Mouse (Mus musculus): ENCODE measurements around the gene S100a6. TPM values are rescaled to one million over a fixed set of nuclear protein-coding genes. Genes with fewer than 3 reads are reported as not detected.

Gene S100a6
- polyA plus RNA-seq, 1 experiment from 2014 or later: 28.5 TPM

- H3K9me3 ChIP-seq: 0 out of 2 replicates have a peak, but pooled peaks cover 3% of the 10 kb centered on the region
Observed at GRCm38 (mm10) chr3:90614611-90615251, 2.0 kb downstream of the S100a6 start.

GRCm38 (mm10) chr3:90615415-90615814 is 2.7 kb downstream of the S100a6 start:
- ATAC-seq (ENCODE audit: low FRiP score, low read depth): peak; percentile 35; the same call in 1 of the 2 replicates
- H3K36me3 ChIP-seq: no peaks in the 10 kb centered on the region

More at GRCm38 (mm10) chr3:90614611-90615251, 2.0 kb downstream of the S100a6 start:
- Histone ChIP-seq H3K27ac (replicated peaks) (no peak overlapping the region), H3K4me3 (no peak overlapping the region), H3K36me3 (no peaks in the 10 kb centered on the region), H3K4me1 (peaks cover 8% of the 10 kb centered on the region; the same call in 1 of the 2 replicates), H3K27me3 (peaks cover 20% of the 10 kb centered on the region), H3K4me2 (replicated peaks) (no peak overlapping the region), H3K9ac (replicated peaks) (no peak overlapping the region)
- 81% methylated on average over 11 of the region's 11 CpGs for WGBS
- ATAC-seq (ENCODE audit: low FRiP score, low read depth): no peak

GRCm38 (mm10) chr3:90615911-90616310 is 3.2 kb downstream of the S100a6 start:
- H3K36me3 ChIP-seq: no peaks in the 10 kb centered on the region
- no peak overlapping the region for H3K4me2 ChIP-seq (replicated peaks)
- H3K9me3 ChIP-seq: 0 out of 2 replicates have a peak, but pooled peaks cover 3% of the 10 kb centered on the region
- no peak overlapping the region for H3K27ac ChIP-seq (replicated peaks)
- WGBS: 81% methylated on average over 1 of the region's 1 CpGs
- peaks cover 8% of the 10 kb centered on the region; the same call in 1 of the 2 replicates for H3K4me1 ChIP-seq
- H3K27me3 ChIP-seq: peaks cover 20% of the 10 kb centered on the region
- ATAC-seq (ENCODE audit: low FRiP score, low read depth): no peak
- H3K4me3 ChIP-seq: no peak overlapping the region
- no peak overlapping the region for H3K9ac ChIP-seq (replicated peaks)

More at GRCm38 (mm10) chr3:90615415-90615814, 2.7 kb downstream of the S100a6 start:
- peaks cover 20% of the 10 kb centered on the region for H3K27me3 ChIP-seq
- WGBS: 8% methylated on average over 7 of the region's 7 CpGs
- no peak overlapping the region for H3K4me3 ChIP-seq
- H3K27ac ChIP-seq (replicated peaks): no peak overlapping the region
- H3K4me1 ChIP-seq: peaks cover 8% of the 10 kb centered on the region; the same call in 1 of the 2 replicates
- no peak overlapping the region for H3K9ac ChIP-seq (replicated peaks)
- no peak overlapping the region for H3K4me2 ChIP-seq (replicated peaks)
- 0 out of 2 replicates have a peak, but pooled peaks cover 3% of the 10 kb centered on the region for H3K9me3 ChIP-seq

DNA sequence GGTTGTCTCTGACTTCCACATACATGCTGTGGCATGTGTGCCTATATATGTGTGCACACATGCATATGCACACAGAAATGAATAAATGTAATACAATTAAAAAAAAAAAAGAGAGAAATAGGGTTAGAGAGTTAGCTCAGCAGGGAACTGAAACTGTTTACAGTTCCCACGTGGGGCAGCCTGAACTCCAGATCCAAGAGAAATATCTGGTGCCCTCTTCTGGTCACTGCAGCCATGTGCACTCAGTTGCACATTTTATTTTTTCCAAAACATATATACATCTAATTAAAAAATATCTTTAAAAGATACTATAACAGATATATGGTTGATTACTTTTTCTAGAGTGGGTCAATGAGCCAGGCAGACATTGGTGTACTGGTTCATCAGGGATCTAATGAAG is 4.9 kb downstream of the S100a6 start:
- H3K36me3 ChIP-seq: no peaks in the 10 kb centered on the region
- no peak for ATAC-seq (ENCODE audit: low FRiP score, low read depth)
- peaks cover 8% of the 10 kb centered on the region; the same call in 1 of the 2 replicates for H3K4me1 ChIP-seq
- H3K27ac ChIP-seq (replicated peaks): no peak overlapping the region
- 0 out of 2 replicates have a peak, but pooled peaks cover 3% of the 10 kb centered on the region for H3K9me3 ChIP-seq
- WGBS: 10% methylated on average over 1 of the region's 1 CpGs
- H3K27me3 ChIP-seq: peaks cover 20% of the 10 kb centered on the region
- no peak overlapping the region for H3K9ac ChIP-seq (replicated peaks)
- no peak overlapping the region for H3K4me2 ChIP-seq (replicated peaks)
- H3K4me3 ChIP-seq: no peak overlapping the region

DNA sequence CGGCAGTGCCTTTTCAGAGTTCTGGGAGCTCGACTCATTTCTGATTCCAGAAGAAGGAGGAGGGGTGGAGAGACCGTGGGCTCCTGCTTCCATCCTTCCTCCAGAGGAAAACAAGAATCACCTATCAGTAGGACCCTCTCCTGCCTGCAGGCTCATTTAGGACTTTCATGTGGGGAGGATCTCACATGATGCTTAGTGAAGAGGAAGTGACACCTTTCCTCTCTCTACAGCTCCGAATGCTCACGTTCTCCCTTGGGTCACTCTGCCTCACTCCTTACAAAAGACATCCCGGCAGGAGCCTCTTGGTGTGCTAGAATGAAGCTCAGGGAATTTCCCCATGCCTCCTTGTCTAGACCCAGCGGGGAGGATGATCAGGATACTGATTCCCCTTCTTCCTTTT is 8.9 kb downstream of the S100a6 start:
- no peak overlapping the region for H3K27ac ChIP-seq (replicated peaks)
- H3K9ac ChIP-seq (replicated peaks): no peak overlapping the region
- ATAC-seq (ENCODE audit: low FRiP score, low read depth): no peak
- H3K4me2 ChIP-seq (replicated peaks): no peak overlapping the region
- WGBS: 61% methylated on average over 7 of the region's 7 CpGs
- no peak overlapping the region for H3K4me3 ChIP-seq
- no peaks in the 10 kb centered on the region for H3K36me3 ChIP-seq
- H3K27me3 ChIP-seq: no peaks in the 10 kb centered on the region; the same call in 1 of the 2 replicates
- 0 out of 2 replicates have a peak, but pooled peaks cover 3% of the 10 kb centered on the region for H3K9me3 ChIP-seq
- peaks cover 14% of the 10 kb centered on the region for H3K4me1 ChIP-seq

DNA sequence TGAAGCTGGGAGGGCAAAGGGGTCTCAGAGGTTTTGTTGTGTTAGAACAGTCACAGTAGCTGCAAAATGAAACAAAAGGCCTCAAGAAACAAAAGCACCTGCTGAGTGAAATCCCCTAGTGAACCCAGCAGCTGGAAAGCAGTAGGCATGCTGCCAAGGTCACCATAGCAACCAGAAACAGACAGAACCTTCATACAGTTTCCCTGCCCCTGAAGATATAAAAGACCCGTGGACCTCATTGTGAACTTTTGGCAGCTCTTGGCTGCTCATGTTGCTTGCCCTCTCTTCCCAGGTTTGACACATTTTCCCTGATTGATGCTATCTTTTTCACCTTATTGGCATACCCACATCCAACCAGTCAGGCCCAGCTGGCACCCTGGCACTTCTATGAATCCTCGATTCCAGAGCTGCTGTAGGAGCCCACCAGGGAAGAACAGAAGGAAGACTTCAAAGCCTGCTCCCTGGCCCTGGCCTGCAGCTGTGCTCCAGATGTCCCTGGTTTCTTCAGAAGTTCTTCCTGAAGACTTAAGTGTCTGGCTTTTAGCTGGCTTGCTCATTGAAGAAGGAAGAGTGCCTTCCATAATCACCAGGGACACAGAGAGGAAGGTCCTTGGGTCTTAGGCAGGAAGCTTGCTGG is 10.9 kb downstream of the S100a6 start:
- H3K9me3 ChIP-seq: no peaks in the 10 kb centered on the region
- no peaks in the 10 kb centered on the region; the same call in 1 of the 2 replicates for H3K27me3 ChIP-seq
- no peaks in the 10 kb centered on the region for H3K36me3 ChIP-seq
- H3K4me2 ChIP-seq (replicated peaks): no peak overlapping the region
- WGBS: 11% methylated on average over 2 of the region's 2 CpGs
- peak overlapping the region; percentile 36; the same call in 1 of the 2 replicates for H3K27ac ChIP-seq (replicated peaks)
- peaks cover 14% of the 10 kb centered on the region for H3K4me1 ChIP-seq
- H3K4me3 ChIP-seq: no peak overlapping the region
- ATAC-seq (ENCODE audit: low FRiP score, low read depth): 0 out of 2 replicates have a peak, but pooled peaks have one; percentile 58
- no peak overlapping the region for H3K9ac ChIP-seq (replicated peaks)

GRCm38 (mm10) chr3:90625496-90625895 is 12.8 kb downstream of the S100a6 start:
- Histone ChIP-seq H3K9me3 (no peaks in the 10 kb centered on the region), H3K4me1 (peaks cover 14% of the 10 kb centered on the region), H3K4me3 (no peak overlapping the region), H3K4me2 (replicated peaks) (no peak overlapping the region), H3K27me3 (no peaks in the 10 kb centered on the region; the same call in 1 of the 2 replicates), H3K36me3 (no peaks in the 10 kb centered on the region), H3K27ac (replicated peaks) (no peak overlapping the region), H3K9ac (replicated peaks) (no peak overlapping the region)
- ATAC-seq (ENCODE audit: low FRiP score, low read depth): no peak
- 79% methylated on average over 5 of the region's 5 CpGs for WGBS

GRCm38 (mm10) chr3:90626266-90627021 is 13.8 kb downstream of the S100a6 start:
- Histone ChIP-seq H3K36me3 (no peaks in the 10 kb centered on the region), H3K27me3 (no peaks in the 10 kb centered on the region; the same call in 1 of the 2 replicates), H3K4me1 (peaks cover 14% of the 10 kb centered on the region), H3K9me3 (no peaks in the 10 kb centered on the region), H3K4me2 (replicated peaks) (no peak overlapping the region), H3K27ac (replicated peaks) (no peak overlapping the region), H3K9ac (replicated peaks) (no peak overlapping the region), H3K4me3 (no peak overlapping the region)
- WGBS: 79% methylated on average over 9 of the region's 9 CpGs
- no peak for ATAC-seq (ENCODE audit: low FRiP score, low read depth)

- 93% methylated on average over 5 of the region's 5 CpGs for WGBS
- Histone ChIP-seq H3K36me3 (no peaks in the 10 kb centered on the region), H3K4me2 (replicated peaks) (no peak overlapping the region), H3K4me1 (peaks cover 14% of the 10 kb centered on the region), H3K27me3 (no peaks in the 10 kb centered on the region), H3K9me3 (no peaks in the 10 kb centered on the region), H3K9ac (replicated peaks) (no peak overlapping the region), H3K4me3 (no peak overlapping the region), H3K27ac (replicated peaks) (no peak overlapping the region)
- no peak for ATAC-seq (ENCODE audit: low FRiP score, low read depth)
Observed at GRCm38 (mm10) chr3:90627366-90627765, 14.7 kb downstream of the S100a6 start.

GRCm38 (mm10) chr3:90627807-90628206 is 15.1 kb downstream of the S100a6 start:
- Histone ChIP-seq H3K4me1 (peaks cover 14% of the 10 kb centered on the region), H3K9ac (replicated peaks) (no peak overlapping the region), H3K9me3 (no peaks in the 10 kb centered on the region), H3K4me2 (replicated peaks) (no peak overlapping the region), H3K4me3 (no peak overlapping the region), H3K27me3 (no peaks in the 10 kb centered on the region), H3K27ac (replicated peaks) (no peak overlapping the region), H3K36me3 (no peaks in the 10 kb centered on the region)
- 65% methylated on average over 4 of the region's 4 CpGs for WGBS
- no peak for ATAC-seq (ENCODE audit: low FRiP score, low read depth)

DNA sequence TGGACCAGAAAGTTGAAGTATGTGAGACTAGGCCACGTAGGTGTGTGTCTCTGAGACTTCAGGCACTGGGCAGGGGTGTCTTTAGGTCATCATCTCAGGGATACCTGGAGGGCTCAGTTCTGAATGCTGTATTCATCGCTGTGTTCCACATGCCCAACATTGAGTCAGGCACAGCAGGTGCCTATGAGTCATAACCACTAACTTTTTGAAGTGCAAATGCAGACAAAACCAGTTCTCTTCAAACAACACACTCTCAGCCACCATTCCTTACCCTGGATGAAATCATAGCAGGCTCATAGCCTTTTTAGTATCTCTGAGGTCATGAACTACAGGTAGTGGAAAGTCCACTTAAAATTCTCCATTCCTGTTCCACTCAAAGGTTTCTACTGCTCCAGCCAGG is 16.6 kb downstream of the S100a6 start:
- Histone ChIP-seq H3K9ac (replicated peaks) (no peak overlapping the region), H3K9me3 (no peaks in the 10 kb centered on the region), H3K4me1 (no peaks in the 10 kb centered on the region), H3K4me2 (replicated peaks) (no peak overlapping the region), H3K27ac (replicated peaks) (no peak overlapping the region), H3K27me3 (no peaks in the 10 kb centered on the region), H3K36me3 (no peaks in the 10 kb centered on the region), H3K4me3 (no peak overlapping the region)
- 80% methylated on average over 2 of the region's 2 CpGs for WGBS
- no peak for ATAC-seq (ENCODE audit: low FRiP score, low read depth)

DNA sequence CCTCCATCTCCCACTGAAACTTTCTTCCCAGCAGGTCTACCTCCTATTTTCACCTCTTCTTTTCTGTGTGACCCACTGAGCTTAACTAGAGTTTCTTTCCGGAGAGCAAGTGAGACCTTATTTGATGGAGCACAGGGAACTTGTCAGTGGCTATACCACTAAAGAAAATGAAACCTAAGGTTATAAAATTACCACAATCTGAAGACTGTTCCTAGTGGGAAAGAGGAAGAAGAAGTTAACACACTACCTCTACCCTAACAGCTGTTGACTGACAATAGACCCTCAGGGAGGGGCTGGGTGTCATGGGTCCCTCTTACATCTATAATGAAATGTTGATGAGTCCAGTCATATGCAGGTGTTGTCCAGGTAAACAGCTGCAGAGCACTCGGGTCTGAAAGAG is 19.3 kb downstream of the S100a6 start:
- H3K9ac ChIP-seq (replicated peaks): no peak overlapping the region
- no peaks in the 10 kb centered on the region for H3K4me1 ChIP-seq
- H3K4me3 ChIP-seq: no peak overlapping the region
- ATAC-seq (ENCODE audit: low FRiP score, low read depth): no peak
- no peak overlapping the region for H3K27ac ChIP-seq (replicated peaks)
- H3K36me3 ChIP-seq: no peaks in the 10 kb centered on the region
- 84% methylated on average over 2 of the region's 2 CpGs for WGBS
- no peaks in the 10 kb centered on the region for H3K9me3 ChIP-seq
- H3K4me2 ChIP-seq (replicated peaks): no peak overlapping the region
- H3K27me3 ChIP-seq: no peaks in the 10 kb centered on the region

Measured in midbrain, embryonic 12.5 days (tissue).